Mouse (Mus musculus): ENCODE data around the gene Ssmem1. TPM values are rescaled to one million over a fixed set of nuclear protein-coding genes. Genes with fewer than 3 reads are reported as not detected.

The Ssmem1 gene
- total and polyA plus RNA-seq, 3 experiments: 0.17 to 0.34 TPM; not detected in 1

- no peaks in the 10 kb centered on the region for H3K27me3 ChIP-seq (replicated peaks)
- no peaks in the 10 kb centered on the region for H3K79me2 ChIP-seq (replicated peaks; ENCODE audit: control insufficient read depth, extremely low read depth, insufficient read depth, poor library complexity, severe bottlenecking)
- H3K4me3 ChIP-seq (replicated peaks in 1 of 3; ENCODE audit: low read depth in 2 of 3, low read length in 2 of 3, poor library complexity in 1 of 3): no peak overlapping the region
- TF ChIP-seq SMC3 (IDR thresholded peaks at IDR 0.05; ENCODE audit: low read depth, low read length): no peak
- TF ChIP-seq KAT2A (IDR thresholded peaks at IDR 0.05; ENCODE audit: insufficient replicate concordance, low read length): no peak
- no peak for TF ChIP-seq USF1 (IDR thresholded peaks at IDR 0.05; ENCODE audit: low read depth, low read length)
- TF ChIP-seq CHD2 (IDR thresholded peaks at IDR 0.05; ENCODE audit: low read length): no peak
- TF ChIP-seq CHD1 (IDR thresholded peaks at IDR 0.05; ENCODE audit: low read depth, low read length): no peak
- no peak for TF ChIP-seq IRF4 (IDR thresholded peaks at IDR 0.05; ENCODE audit: low read depth, low read length)
- H3K4me2 ChIP-seq (ENCODE audit: insufficient read depth, low read depth, poor library complexity, severe bottlenecking): no peak overlapping the region
- DNase-seq (ENCODE audit: extremely low read depth): no peak
- in situ Hi-C loops (cut with MboI; ENCODE audit: low pct_ligation_motif_present, low pct_unique_long_range_greater_than_20kb, low sequenced_read_pairs): no loop called here
- no peaks in the 10 kb centered on the region for H3K9me3 ChIP-seq (replicated peaks; ENCODE audit: low read length)
- H3K9ac ChIP-seq (ENCODE audit: insufficient read depth, low read depth): no peak overlapping the region
- dilution Hi-C loops (cut with MboI; ENCODE audit: extremely low pct_ligation_motif_present, extremely low pct_unique_long_range_greater_than_20kb, low sequenced_read_pairs): no loop called here
- no peaks in the 10 kb centered on the region for H3K36me3 ChIP-seq (replicated peaks in 1 of 2; ENCODE audit: control insufficient read depth in 1 of 2, insufficient read depth in 1 of 2, low read length in 1 of 2)
- peaks cover 0 to 2% of the 10 kb centered on the region in 2 experiments; a peak in 2 of 4 replicates for H3K4me1 ChIP-seq (ENCODE audit: control insufficient read depth in 1 of 2, insufficient read depth in 2 of 2)
- H3K27ac ChIP-seq (ENCODE audit: insufficient read depth, low read depth): no peak overlapping the region
Measured at GRCm38 (mm10) chr6:30552628-30553027, 43.0 kb downstream of the Ssmem1 start.

- DNase-seq (ENCODE audit: extremely low read depth): no peak
- no peaks in the 10 kb centered on the region for H3K79me2 ChIP-seq (replicated peaks; ENCODE audit: control insufficient read depth, extremely low read depth, insufficient read depth, poor library complexity, severe bottlenecking)
- dilution Hi-C loops (cut with MboI; ENCODE audit: extremely low pct_ligation_motif_present, extremely low pct_unique_long_range_greater_than_20kb, low sequenced_read_pairs) (no loop called here), in situ Hi-C loops (cut with MboI; ENCODE audit: low pct_ligation_motif_present, low pct_unique_long_range_greater_than_20kb, low sequenced_read_pairs) (no loop called here)
- no peaks in the 10 kb centered on the region for H3K36me3 ChIP-seq (replicated peaks in 1 of 2; ENCODE audit: control insufficient read depth in 1 of 2, insufficient read depth in 1 of 2, low read length in 1 of 2)
- H3K4me1 ChIP-seq (ENCODE audit: control insufficient read depth in 1 of 2, insufficient read depth in 2 of 2): peaks cover 0 to 2% of the 10 kb centered on the region in 2 experiments; a peak in 2 of 4 replicates
- no peak overlapping the region for H3K9ac ChIP-seq (ENCODE audit: insufficient read depth, low read depth)
- TF ChIP-seq GABPA (IDR thresholded peaks at IDR 0.05; ENCODE audit: insufficient replicate concordance, low read depth, low read length) (no peak), USF1 (IDR thresholded peaks at IDR 0.05; ENCODE audit: low read depth, low read length) (no peak), ETS1 (conservative IDR thresholded peaks at IDR 0.05; ENCODE audit: low read depth, low read length) (no peak), JUND (conservative IDR thresholded peaks at IDR 0.05; ENCODE audit: low read depth, low read length) (no peak), JUN (IDR thresholded peaks at IDR 0.05; ENCODE audit: insufficient read depth, low read depth, low read length) (no peak), MAZ (IDR thresholded peaks at IDR 0.05; ENCODE audit: low read depth, low read length) (no peak), USF2 (conservative IDR thresholded peaks at IDR 0.05; ENCODE audit: low read depth, low read length) (no peak), SIN3A (IDR thresholded peaks at IDR 0.05; ENCODE audit: low read length) (no peak), PAX5 (IDR thresholded peaks at IDR 0.05; ENCODE audit: low read length) (no peak), POLR2AphosphoS2 (IDR thresholded peaks at IDR 0.05; ENCODE audit: low read depth, low read length) (no peak), SMC3 (IDR thresholded peaks at IDR 0.05; ENCODE audit: low read depth, low read length) (no peak), ZC3H11A (IDR thresholded peaks at IDR 0.05; ENCODE audit: low read depth, low read length) (no peak), BHLHE40 (IDR thresholded peaks at IDR 0.05; ENCODE audit: low read depth, low read length) (no peak), MYC (IDR thresholded peaks at IDR 0.05; ENCODE audit: low read depth, low read length) (no peak), E2F4 (IDR thresholded peaks at IDR 0.05; ENCODE audit: insufficient replicate concordance, low read depth, low read length) (no peak), NRF1 (IDR thresholded peaks at IDR 0.05; ENCODE audit: low read depth, low read length) (no peak), HCFC1 (IDR thresholded peaks at IDR 0.05; ENCODE audit: low read depth, low read length) (no peak), MAFK (IDR thresholded peaks at IDR 0.05; ENCODE audit: insufficient replicate concordance, low read length) (no peak), ZKSCAN1 (IDR thresholded peaks at IDR 0.05; ENCODE audit: borderline replicate concordance, low read depth, low read length) (no peak)
- H3K4me2 ChIP-seq (ENCODE audit: insufficient read depth, low read depth, poor library complexity, severe bottlenecking): no peak overlapping the region
- H3K27ac ChIP-seq (ENCODE audit: insufficient read depth, low read depth): no peak overlapping the region
- no peaks in the 10 kb centered on the region for H3K9me3 ChIP-seq (replicated peaks; ENCODE audit: low read length)
- H3K27me3 ChIP-seq (replicated peaks): no peaks in the 10 kb centered on the region
- H3K4me3 ChIP-seq (replicated peaks in 1 of 3; ENCODE audit: low read depth in 2 of 3, low read length in 2 of 3, poor library complexity in 1 of 3): no peak overlapping the region
Measured at GRCm38 (mm10) chr6:30553381-30554010, 43.8 kb downstream of the Ssmem1 start.

Data from CH12.LX (cell line).